Mouse (Mus musculus): ENCODE results near the gene Vmn1r151.
"Not testable (repeated sequence)": the region's sequence is repeated elsewhere in the genome, so short reads cannot be mapped to it uniquely, and the experiment has no call there.

Gene Vmn1r151

GRCm38 (mm10) chr7:22499578-22499977 is at the start of gene Vmn1r151:
TSS of gene Vmn1r151 (minus strand) at chr7:22499678.
- not testable (repeated sequence) for DNase-seq (ENCODE audit: low spot score)

GRCm38 (mm10) chr7:22534787-22535186 is 35.3 kb upstream of the Vmn1r151 start, which contains the start of gene Gm8677:
TSS of gene Gm8677 (minus strand) at chr7:22534887.
- not testable (repeated sequence) for DNase-seq (ENCODE audit: low spot score)

- DNase-seq (ENCODE audit: low spot score) = not testable (repeated sequence)
These were observed 23.2 kb upstream of the Vmn1r151 start, which contains the start of gene Vmn1r152 for GRCm38 (mm10) chr7:22522667-22523066. TSS of gene Vmn1r152 (plus strand) at chr7:22522967.

- DNase-seq (ENCODE audit: low spot score) = not testable (repeated sequence)
These were observed 35.5 kb downstream of the Vmn1r151 start, which contains the start of gene Gm10665 for GRCm38 (mm10) chr7:22463975-22464374. TSS of gene Gm10665 (minus strand) at chr7:22464075.

All from urinary bladder, postnatal 25 days (tissue).